Mouse (Mus musculus) ES-E14 (cell line): Measurements from ENCODE around the gene Arhgef40. TPM values are rescaled to one million over a fixed set of nuclear protein-coding genes. Genes with fewer than 3 reads are reported as not detected.
"Not testable (repeated sequence)": the region's sequence is repeated elsewhere in the genome, so short reads cannot be mapped to it uniquely, and the experiment has no call there.

Experiments
- DNase-seq: peaks from one replicate; pipeline ENCODE4 v3.0.0-alpha.2; 2013; ENCODE audit warnings: low read depth, low spot score
- H3K27ac ChIP-seq: 2 replicates; pipeline ENCODE4 v1.5.1; 2012; ENCODE audit warnings: low read depth, mild to moderate bottlenecking, low read length, moderate library complexity, mixed read lengths; ENCODE audit not compliant: poor library complexity, insufficient read depth, severe bottlenecking
- H3K36me3 ChIP-seq: 2 replicates; pipeline ENCODE4 v1.6.1; 2012; ENCODE audit warnings: mild to moderate bottlenecking, low read length, moderate library complexity, mixed read lengths; ENCODE audit not compliant: control insufficient read depth, poor library complexity, insufficient read depth, severe bottlenecking
- H3K4me1 ChIP-seq, 2 experiments: fragments of 150-350 bp in 1 of 2; sonication (generic) in 1 of 2; 2 replicates each; pipeline ENCODE4 v1.6.1; 2012; ENCODE audit warnings: low read length in 2 of 2, mild to moderate bottlenecking in 1 of 2, mixed read lengths in 1 of 2; ENCODE audit not compliant: control insufficient read depth in 2 of 2, insufficient read depth in 2 of 2, poor library complexity in 1 of 2
- H3K4me3 ChIP-seq, 2 experiments: fragments of 150-350 bp in 1 of 2; sonication (generic) in 1 of 2; 2 replicates each; pipeline ENCODE4 v1.5.1; 2012; ENCODE audit warnings: low read length in 2 of 2, low read depth in 1 of 2, mild to moderate bottlenecking in 1 of 2, mixed read lengths in 1 of 2; ENCODE audit not compliant: insufficient read depth in 1 of 2, poor library complexity in 1 of 2, severe bottlenecking in 1 of 2
- H3K9ac ChIP-seq: 2 replicates; pipeline ENCODE4 v1.6.1; 2012; ENCODE audit warnings: low read depth, mild to moderate bottlenecking, low read length, mixed read lengths; ENCODE audit not compliant: poor library complexity, insufficient read depth, severe bottlenecking
- H3K9me3 ChIP-seq: fragments of 150-350 bp; sonication (generic); 2 replicates; pipeline ENCODE4 v1.6.1; 2012; ENCODE audit warnings: low read depth, mild to moderate bottlenecking, low read length; ENCODE audit not compliant: control insufficient read depth, insufficient read depth
- CHD2 ChIP-seq: IDR thresholded peaks from 2 replicates; pipeline ENCODE4 v1.6.1; 2014; ENCODE audit warnings: mild to moderate bottlenecking, low read depth, low read length, inconsistent platforms
- HCFC1 ChIP-seq: IDR thresholded peaks from 2 replicates; pipeline ENCODE4 v1.6.1; 2012; ENCODE audit warnings: low read length, inconsistent platforms, borderline replicate concordance; ENCODE audit not compliant: insufficient read depth
- MAFK ChIP-seq: IDR thresholded peaks from 2 replicates; pipeline ENCODE4 v1.6.1; 2014; ENCODE audit warnings: mild to moderate bottlenecking, low read depth, low read length, inconsistent platforms; ENCODE audit not compliant: insufficient read depth
- ZC3H11A ChIP-seq: IDR thresholded peaks from 2 replicates; pipeline ENCODE4 v1.6.1; 2012; ENCODE audit warnings: low read depth, mild to moderate bottlenecking, inconsistent platforms, low read length, borderline replicate concordance
- ZNF384 ChIP-seq: IDR thresholded peaks from 2 replicates; pipeline ENCODE4 v1.6.1; 2012; ENCODE audit warnings: low read depth, low read length, inconsistent platforms
- in situ Hi-C, 2 experiments: fragments of 600-800 bp; cut with MboI; formaldehyde crosslinking; loops; one replicate each; pipeline ENCODE4 v1.15.1; 2025; ENCODE audit warnings: low sequenced_read_pairs in 2 of 2, inconsistent platforms in 1 of 2; ENCODE audit not compliant: unreplicated experiment in 2 of 2
- total RNA-seq: library from RNA; depleted of rRNA; stranded (reverse); fragments of 300-350 nt; gene quantifications from 2 replicates; pipeline ENCODE4 v1.2.3, GENCODE M21; 2012; rRNA removed

Arhgef40 gene
- total RNA-seq, 1 experiment: 10.1 TPM

- H3K4me1 ChIP-seq: peaks cover 3 to 7% of the 10 kb centered on the region in 2 experiments; a peak in 2 of 4 replicates
- H3K36me3 ChIP-seq: no peaks in the 10 kb centered on the region
- DNase-seq: peak; percentile 57
- H3K4me3 ChIP-seq: no peak overlapping the region
- no peak for TF ChIP-seq CHD2
- peak; percentile 84; the same call in 1 of the 2 replicates for TF ChIP-seq ZC3H11A
- in situ Hi-C loops: no loop called here
- no peak overlapping the region for H3K27ac ChIP-seq
- H3K9ac ChIP-seq: no peak overlapping the region
- H3K9me3 ChIP-seq: no peaks in the 10 kb centered on the region
These were observed 60.6 kb downstream of the Arhgef40 start for GRCm38 (mm10) chr14:52044901-52045678.

GRCm38 (mm10) chr14:52045966-52046565 lies 61.5 kb downstream of the Arhgef40 start:
- in situ Hi-C loops: no loop called here
- no peak overlapping the region for H3K27ac ChIP-seq

GRCm38 (mm10) chr14:52052720-52053119 lies 68.2 kb downstream of the Arhgef40 start:
- H3K9ac ChIP-seq, H3K4me3 ChIP-seq, H3K9me3 ChIP-seq, H3K4me1 ChIP-seq, DNase-seq, in situ Hi-C loops: not testable (repeated sequence)
- Histone ChIP-seq H3K36me3 (peaks cover 15% of the 10 kb centered on the region; the same call in 1 of the 2 replicates), H3K27ac (peak overlapping the region; percentile 31; the same call in 1 of the 2 replicates)

More at GRCm38 (mm10) chr14:52045966-52046565, 61.5 kb downstream of the Arhgef40 start:
- Histone ChIP-seq H3K4me1 (peaks cover 3 to 7% of the 10 kb centered on the region in 2 experiments; a peak in 2 of 4 replicates), H3K36me3 (peaks cover 3% of the 10 kb centered on the region; the same call in 1 of the 2 replicates), H3K9me3 (no peaks in the 10 kb centered on the region), H3K9ac (no peak overlapping the region), H3K4me3 (no peak overlapping the region)
- DNase-seq: no peak
- TF ChIP-seq CHD2 (no peak), ZNF384 (no peak), ZC3H11A (no peak), HCFC1 (no peak), MAFK (no peak)

Other genes starting within 250 kb of the Arhgef40 start
- gene Ang4, start 211.1 kb upstream of the Arhgef40 start, total RNA-seq: not detected in 2 replicates
- gene AY358078, start 184.7 kb upstream of the Arhgef40 start, total RNA-seq: not detected in 2 replicates
- gene Ear6, start 131.0 kb upstream of the Arhgef40 start, total RNA-seq: not detected in 2 replicates
- gene Mettl17, start 99.9 kb upstream of the Arhgef40 start, total RNA-seq: 19.7 and 40.1 TPM in 2 replicates
- 0.49 and 0.74 TPM in 2 replicates for gene Slc39a2, start 91.8 kb upstream of the Arhgef40 start, total RNA-seq
- 5.7 and 16.6 TPM in 2 replicates for gene Ndrg2, start 70.6 kb upstream of the Arhgef40 start, total RNA-seq
- not detected in 2 replicates for gene Tppp2, start 66.3 kb upstream of the Arhgef40 start, total RNA-seq
- gene Rnase13, start 61.9 kb upstream of the Arhgef40 start, total RNA-seq: not detected in 2 replicates
- gene Tmem253, start 30.9 kb downstream of the Arhgef40 start, total RNA-seq: 3.6 and 7.7 TPM in 2 replicates
- gene Zfp219, start 36.0 kb downstream of the Arhgef40 start, total RNA-seq: 59.5 and 98.0 TPM in 2 replicates
- gene Olfr221, start 57.7 kb downstream of the Arhgef40 start, total RNA-seq: not detected in 2 replicates
- 242 and 267 TPM in 2 replicates for gene Hnrnpc, start 119.3 kb downstream of the Arhgef40 start, total RNA-seq
- gene Rpgrip1, start 126.0 kb downstream of the Arhgef40 start, total RNA-seq: 3.3 and 6.4 TPM in 2 replicates
- 54.7 and 80.3 TPM in 2 replicates for gene Supt16, start 212.7 kb downstream of the Arhgef40 start, total RNA-seq